Mouse (Mus musculus) hindbrain, postnatal 0 days (tissue): ENCODE results near the gene Tmem156. TPM values are rescaled to one million over a fixed set of nuclear protein-coding genes. Genes with fewer than 3 reads are reported as not detected.

Experiments used
- ATAC-seq: fragments of 200-750 bp; cut with Nextera tagmentation; 2 replicates; pipeline ENCODE4 v1.8.0; 2017; ENCODE audit warnings: mild to moderate bottlenecking, moderate TSS enrichment, moderate library complexity
- DNase-seq: peaks from one replicate; pipeline ENCODE4 v3.0.0-alpha.2; 2015; ENCODE audit warnings: low spot score
- H3K27ac ChIP-seq: fragments of 300-500 bp; sonication (generic); 2 replicates; pipeline ENCODE4 v1.5.1; 2014; ENCODE audit warnings: mild to moderate bottlenecking
- H3K27me3 ChIP-seq: fragments of 300-500 bp; sonication (generic); 2 replicates; pipeline ENCODE4 v1.6.1; 2014; ENCODE audit warnings: low read length, mixed read lengths; ENCODE audit not compliant: insufficient read depth
- H3K36me3 ChIP-seq: fragments of 300-500 bp; sonication (generic); 2 replicates; pipeline ENCODE4 v1.6.1; 2014; ENCODE audit warnings: low read length, mixed read lengths; ENCODE audit not compliant: insufficient read depth
- H3K4me1 ChIP-seq: fragments of 300-500 bp; sonication (generic); 2 replicates; pipeline ENCODE4 v1.6.1; 2014; ENCODE audit warnings: antibody characterized with exemption, low read length, mixed read lengths; ENCODE audit not compliant: insufficient read depth
- H3K4me2 ChIP-seq: fragments of 300-500 bp; sonication (generic); 2 replicates; pipeline ENCODE4 v1.6.1; 2014; ENCODE audit warnings: low read depth, mild to moderate bottlenecking, low read length, moderate library complexity, mixed read lengths
- H3K4me3 ChIP-seq: fragments of 300-500 bp; sonication (generic); 2 replicates; pipeline ENCODE4 v1.5.1; 2014; ENCODE audit warnings: low read length
- H3K9ac ChIP-seq: fragments of 300-500 bp; sonication (generic); replicated peaks from 2 replicates; pipeline ENCODE4 v1.6.1; 2014; ENCODE audit warnings: mild to moderate bottlenecking, low read length, moderate library complexity, mixed read lengths
- H3K9me3 ChIP-seq: fragments of 300-500 bp; sonication (generic); 2 replicates; pipeline ENCODE4 v1.6.1; 2016; ENCODE audit warnings: low read length, mixed read lengths
- CTCF ChIP-seq: IDR thresholded peaks from 2 replicates; pipeline ENCODE4 v1.5.1; 2016; ENCODE audit warnings: antibody characterized with exemption, control low read depth, low read depth
- WGBS: fragments of 180-500 bp; shearing (Covaris S2); extraction: QIAGEN DNeasy Blood & Tissue Kit; methylation state at CpG from one replicate; pipeline ENCODE4 v1.1.7; 2014; 5-methylcytosine and 5-hydroxymethylcytosine counted together
- polyA plus RNA-seq: library from polyadenylated mRNA; unstranded; fragments of >200 nt; fragmentation: Nextera tagmentation; extraction: Ambion mirVana; gene quantifications from 2 replicates; pipeline ENCODE4 v1.2.1, GENCODE M21; 2015
- total RNA-seq: library from RNA; depleted of rRNA; stranded (reverse); fragments of >200 nt; gene quantifications from 2 replicates; pipeline ENCODE4 v1.2.3, GENCODE M21; 2014

Tmem156 gene
- total and polyA plus RNA-seq, 2 experiments from 2014 or later, result 0.13 to 0.21 TPM

- ATAC-seq (peak; percentile 54), DNase-seq (peak; percentile 73)
Observed at GRCm38 (mm10) chr5:65045642-65046370, 46.1 kb downstream of the Tmem156 start.

GRCm38 (mm10) chr5:65043407-65043895, 48.5 kb downstream of the Tmem156 start:
- no peak overlapping the region for H3K4me2 ChIP-seq
- H3K36me3 ChIP-seq, result no peaks in the 10 kb centered on the region
- no peak overlapping the region for H3K9ac ChIP-seq
- no peak overlapping the region for H3K4me3 ChIP-seq
- WGBS, result 56% methylated on average over 11 of the region's 11 CpGs
- no peak overlapping the region for H3K27ac ChIP-seq
- TF ChIP-seq CTCF, result no peak
- peaks cover 8% of the 10 kb centered on the region; the same call in 1 of the 2 replicates for H3K4me1 ChIP-seq
- no peaks in the 10 kb centered on the region for H3K27me3 ChIP-seq
- DNase-seq (no peak), ATAC-seq (no peak)
- H3K9me3 ChIP-seq, result no peaks in the 10 kb centered on the region

More at GRCm38 (mm10) chr5:65045642-65046370, 46.1 kb downstream of the Tmem156 start:
- no peaks in the 10 kb centered on the region for H3K9me3 ChIP-seq
- H3K4me1 ChIP-seq, result peaks cover 8% of the 10 kb centered on the region; the same call in 1 of the 2 replicates
- peak overlapping the region; percentile 66 for H3K27ac ChIP-seq
- H3K27me3 ChIP-seq, result no peaks in the 10 kb centered on the region
- WGBS, result 41% methylated on average over 6 of the region's 6 CpGs
- H3K9ac ChIP-seq, result no peak overlapping the region
- TF ChIP-seq CTCF, result no peak
- no peak overlapping the region for H3K4me2 ChIP-seq
- no peaks in the 10 kb centered on the region for H3K36me3 ChIP-seq
- H3K4me3 ChIP-seq, result no peak overlapping the region

- Histone ChIP-seq H3K4me3 (no peak overlapping the region), H3K27ac (no peak overlapping the region), H3K9ac (no peak overlapping the region), H3K36me3 (no peaks in the 10 kb centered on the region), H3K9me3 (no peaks in the 10 kb centered on the region), H3K4me2 (no peak overlapping the region), H3K27me3 (no peaks in the 10 kb centered on the region), H3K4me1 (0 out of 2 replicates have a peak, but pooled peaks cover 9% of the 10 kb centered on the region)
- TF ChIP-seq CTCF, result peak; percentile 35; the same call in 1 of the 2 replicates
- DNase-seq (no peak), ATAC-seq (no peak)
- WGBS, result 65% methylated on average over 5 of the region's 5 CpGs
Observed at GRCm38 (mm10) chr5:65040463-65040862, 51.5 kb downstream of the Tmem156 start.

- Histone ChIP-seq H3K4me3 (no peak overlapping the region), H3K4me1 (0 out of 2 replicates have a peak, but pooled peaks cover 9% of the 10 kb centered on the region), H3K36me3 (no peaks in the 10 kb centered on the region), H3K27ac (no peak overlapping the region), H3K9me3 (no peaks in the 10 kb centered on the region), H3K4me2 (no peak overlapping the region), H3K9ac (no peak overlapping the region), H3K27me3 (no peaks in the 10 kb centered on the region)
- ATAC-seq, result no peak
- TF ChIP-seq CTCF, result no peak
- DNase-seq, result no peak
- 60% methylated on average over 11 of the region's 11 CpGs for WGBS
Observed at GRCm38 (mm10) chr5:65038811-65039571, 52.9 kb downstream of the Tmem156 start.

GRCm38 (mm10) chr5:65038305-65038704, 53.6 kb downstream of the Tmem156 start:
- H3K4me1 ChIP-seq, result 0 out of 2 replicates have a peak, but pooled peaks cover 9% of the 10 kb centered on the region
- no peaks in the 10 kb centered on the region for H3K27me3 ChIP-seq
- H3K9me3 ChIP-seq, result no peaks in the 10 kb centered on the region
- no peak overlapping the region for H3K4me3 ChIP-seq
- H3K36me3 ChIP-seq, result no peaks in the 10 kb centered on the region
- TF ChIP-seq CTCF, result no peak
- no peak for DNase-seq
- no peak overlapping the region for H3K9ac ChIP-seq
- 80% methylated on average over 9 of the region's 9 CpGs for WGBS
- H3K27ac ChIP-seq, result peak overlapping the region; percentile 20; the same call in 1 of the 2 replicates
- no peak overlapping the region for H3K4me2 ChIP-seq
- ATAC-seq, result no peak

GRCm38 (mm10) chr5:65036597-65036996, 55.3 kb downstream of the Tmem156 start:
- Histone ChIP-seq H3K9ac (no peak overlapping the region), H3K9me3 (no peaks in the 10 kb centered on the region), H3K27me3 (no peaks in the 10 kb centered on the region), H3K4me2 (0 out of 2 replicates have a peak overlapping the region, but pooled peaks have one; percentile 1), H3K36me3 (no peaks in the 10 kb centered on the region), H3K4me3 (no peak overlapping the region), H3K4me1 (0 out of 2 replicates have a peak, but pooled peaks cover 9% of the 10 kb centered on the region), H3K27ac (peak overlapping the region; percentile 57)
- WGBS, result 35% methylated on average over 13 of the region's 13 CpGs
- DNase-seq (peak; percentile 62), ATAC-seq (peak; percentile 84)
- TF ChIP-seq CTCF, result no peak
